Mouse (Mus musculus) limb, embryonic 10.5 days (tissue): ENCODE results near the gene Pot1a. TPM values are rescaled to one million over a fixed set of nuclear protein-coding genes. Genes with fewer than 3 reads are reported as not detected.
A peak's percentile ranks its signal among the peaks of the same experiment; 100 is the strongest.

Source experiments
- DNase-seq: peaks from one replicate; pipeline ENCODE4 v3.0.0-alpha.2; 2017; ENCODE audit warnings: low spot score
- H3K27ac ChIP-seq: fragments of 300-500 bp; sonication (generic); 2 replicates; pipeline ENCODE4 v1.5.1; 2016; ENCODE audit warnings: mild to moderate bottlenecking
- H3K27me3 ChIP-seq: fragments of 300-500 bp; sonication (generic); 2 replicates; pipeline ENCODE4 v1.6.1; 2016; ENCODE audit warnings: low read depth, mild to moderate bottlenecking; ENCODE audit not compliant: poor library complexity, severe bottlenecking
- H3K36me3 ChIP-seq: fragments of 300-500 bp; sonication (generic); 2 replicates; pipeline ENCODE4 v1.6.1; 2016; ENCODE audit warnings: mild to moderate bottlenecking, moderate library complexity
- H3K4me1 ChIP-seq: fragments of 300-500 bp; sonication (generic); 2 replicates; pipeline ENCODE4 v1.6.1; 2016
- H3K4me3 ChIP-seq: fragments of 300-500 bp; sonication (generic); 2 replicates; pipeline ENCODE4 v1.5.1; 2016; ENCODE audit warnings: mild to moderate bottlenecking, moderate library complexity
- H3K9me3 ChIP-seq: fragments of 300-500 bp; sonication (generic); replicated peaks from 2 replicates; pipeline ENCODE4 v1.6.1; 2016; ENCODE audit warnings: mild to moderate bottlenecking
- WGBS: fragments of 180-500 bp; shearing (Covaris S2); methylation state at CpG from one replicate; pipeline ENCODE4 v1.1.7; 2016; 5-methylcytosine and 5-hydroxymethylcytosine counted together
- polyA plus RNA-seq: library from polyadenylated mRNA; unstranded; fragments of >200 nt; fragmentation: Nextera tagmentation; extraction: Ambion mirVana; gene quantifications from 2 replicates; pipeline ENCODE4 v1.2.1, GENCODE M21; 2016

Gene Pot1a
- 38.8 and 41.0 TPM in 2 replicates for polyA plus RNA-seq

GRCm38 (mm10) chr6:25808806-25809495 is at the start of gene Pot1a:
Gene Pot1a, minus strand, starts transcription at chr6:25809246.
- Histone ChIP-seq H3K27me3 (no peaks in the 10 kb centered on the region), H3K27ac (peak within 1 kb of the TSS; percentile 91), H3K4me3 (peak within 1 kb of the TSS; percentile 67), H3K9me3 (no peaks in the 10 kb centered on the region), H3K36me3 (peaks cover 17% of the 10 kb centered on the region), H3K4me1 (peaks cover 14% of the 10 kb centered on the region)
- peak; percentile 98 for DNase-seq
- WGBS, result under 1% methylated on average over 34 of the region's 34 CpGs

- no peaks in the 10 kb centered on the region for H3K9me3 ChIP-seq
- 53% methylated on average over 2 of the region's 2 CpGs for whole genome bisulfite sequencing
- no peak overlapping the region for H3K27ac ChIP-seq
- DNase-seq, result no peak
- H3K4me1 ChIP-seq, result no peaks in the 10 kb centered on the region
- H3K4me3 ChIP-seq, result no peak overlapping the region
- H3K27me3 ChIP-seq, result no peaks in the 10 kb centered on the region
- H3K36me3 ChIP-seq, result no peaks in the 10 kb centered on the region
Measured at GRCm38 (mm10) chr6:25836261-25836660, 27.2 kb upstream of the Pot1a start.

- Histone ChIP-seq H3K4me3 (no peak overlapping the region), H3K4me1 (peaks cover 14% of the 10 kb centered on the region), H3K9me3 (no peaks in the 10 kb centered on the region), H3K27ac (no peak overlapping the region), H3K27me3 (no peaks in the 10 kb centered on the region), H3K36me3 (peaks cover 29% of the 10 kb centered on the region)
- WGBS, result 91% methylated on average over 3 of the region's 3 CpGs
- no peak for DNase-seq
Measured at GRCm38 (mm10) chr6:25806021-25806420, 3.0 kb downstream of the Pot1a start.

GRCm38 (mm10) chr6:25802269-25802668 is 6.8 kb downstream of the Pot1a start:
- Histone ChIP-seq H3K9me3 (no peaks in the 10 kb centered on the region), H3K27ac (no peak overlapping the region), H3K36me3 (peaks cover 49% of the 10 kb centered on the region), H3K4me1 (peaks cover 2% of the 10 kb centered on the region), H3K4me3 (no peak overlapping the region), H3K27me3 (no peaks in the 10 kb centered on the region)
- no peak for DNase-seq
- 96% methylated on average over 3 of the region's 3 CpGs for WGBS

- no peak for DNase-seq
- Histone ChIP-seq H3K4me1 (no peaks in the 10 kb centered on the region), H3K36me3 (peaks cover 58% of the 10 kb centered on the region), H3K27me3 (no peaks in the 10 kb centered on the region), H3K27ac (no peak overlapping the region), H3K4me3 (no peak overlapping the region), H3K9me3 (no peaks in the 10 kb centered on the region)
- WGBS, result 89% methylated on average over 6 of the region's 6 CpGs
Measured at GRCm38 (mm10) chr6:25801230-25801629, 7.8 kb downstream of the Pot1a start.

GRCm38 (mm10) chr6:25768238-25768637 is 40.8 kb downstream of the Pot1a start:
- Histone ChIP-seq H3K27ac (no peak overlapping the region), H3K36me3 (peaks cover 71% of the 10 kb centered on the region), H3K4me1 (no peaks in the 10 kb centered on the region), H3K27me3 (no peaks in the 10 kb centered on the region), H3K4me3 (no peak overlapping the region), H3K9me3 (no peaks in the 10 kb centered on the region)
- 91% methylated on average over 3 of the region's 3 CpGs for WGBS
- no peak for DNase-seq

GRCm38 (mm10) chr6:25767552-25767951 is 41.5 kb downstream of the Pot1a start:
- no peaks in the 10 kb centered on the region for H3K4me1 ChIP-seq
- whole genome bisulfite sequencing, result 91% methylated on average over 8 of the region's 8 CpGs

GRCm38 (mm10) chr6:25767073-25767472 is 42.0 kb downstream of the Pot1a start:
- peaks cover 77% of the 10 kb centered on the region for H3K36me3 ChIP-seq
- H3K4me3 ChIP-seq, result no peak overlapping the region
- no peaks in the 10 kb centered on the region for H3K4me1 ChIP-seq
- H3K27ac ChIP-seq, result no peak overlapping the region
- no peaks in the 10 kb centered on the region for H3K27me3 ChIP-seq
- WGBS, result 81% methylated on average over 7 of the region's 7 CpGs
- no peaks in the 10 kb centered on the region for H3K9me3 ChIP-seq
- no peak for DNase-seq

More at GRCm38 (mm10) chr6:25767552-25767951, 41.5 kb downstream of the Pot1a start:
- H3K27me3 ChIP-seq, result no peaks in the 10 kb centered on the region
- no peak overlapping the region for H3K27ac ChIP-seq
- H3K36me3 ChIP-seq, result peaks cover 76% of the 10 kb centered on the region
- no peaks in the 10 kb centered on the region for H3K9me3 ChIP-seq
- H3K4me3 ChIP-seq, result no peak overlapping the region
- no peak for DNase-seq

GRCm38 (mm10) chr6:25766283-25766682 is 42.8 kb downstream of the Pot1a start:
- Histone ChIP-seq H3K9me3 (no peaks in the 10 kb centered on the region), H3K27ac (no peak overlapping the region), H3K36me3 (peaks cover 80% of the 10 kb centered on the region), H3K4me3 (no peak overlapping the region), H3K4me1 (no peaks in the 10 kb centered on the region), H3K27me3 (no peaks in the 10 kb centered on the region)
- WGBS, result 89% methylated on average over 10 of the region's 10 CpGs
- no peak for DNase-seq

GRCm38 (mm10) chr6:25752651-25753050 is 56.4 kb downstream of the Pot1a start:
- peaks cover 65% of the 10 kb centered on the region for H3K36me3 ChIP-seq
- WGBS, result 95% methylated on average over 1 of the region's 1 CpGs

GRCm38 (mm10) chr6:25736533-25736932 is 72.5 kb downstream of the Pot1a start:
- H3K4me1 ChIP-seq, result no peaks in the 10 kb centered on the region
- DNase-seq, result no peak

More at GRCm38 (mm10) chr6:25752651-25753050, 56.4 kb downstream of the Pot1a start:
- H3K27me3 ChIP-seq, result no peaks in the 10 kb centered on the region
- no peak overlapping the region for H3K27ac ChIP-seq
- H3K4me3 ChIP-seq, result no peak overlapping the region
- H3K4me1 ChIP-seq, result no peaks in the 10 kb centered on the region
- no peaks in the 10 kb centered on the region for H3K9me3 ChIP-seq
- DNase-seq, result no peak

GRCm38 (mm10) chr6:25726560-25726959 is 82.5 kb downstream of the Pot1a start:
- no peak overlapping the region for H3K27ac ChIP-seq
- DNase-seq, result no peak
- H3K4me1 ChIP-seq, result no peaks in the 10 kb centered on the region
- WGBS, result 93% methylated on average over 1 of the region's 1 CpGs
- H3K36me3 ChIP-seq, result no peaks in the 10 kb centered on the region
- H3K27me3 ChIP-seq, result no peaks in the 10 kb centered on the region
- no peaks in the 10 kb centered on the region for H3K9me3 ChIP-seq
- H3K4me3 ChIP-seq, result no peak overlapping the region

More at GRCm38 (mm10) chr6:25736533-25736932, 72.5 kb downstream of the Pot1a start:
- no peak overlapping the region for H3K4me3 ChIP-seq
- no peaks in the 10 kb centered on the region for H3K9me3 ChIP-seq
- no peaks in the 10 kb centered on the region for H3K36me3 ChIP-seq
- no peak overlapping the region for H3K27ac ChIP-seq
- no peaks in the 10 kb centered on the region for H3K27me3 ChIP-seq

- 20% methylated on average over 2 of the region's 2 CpGs for WGBS
Measured at GRCm38 (mm10) chr6:25710601-25711000, 98.4 kb downstream of the Pot1a start.

More at GRCm38 (mm10) chr6:25710601-25711000, 98.4 kb downstream of the Pot1a start:
- H3K36me3 ChIP-seq, result no peaks in the 10 kb centered on the region
- no peak for DNase-seq
- H3K4me1 ChIP-seq, result no peaks in the 10 kb centered on the region
- no peak overlapping the region for H3K4me3 ChIP-seq
- no peaks in the 10 kb centered on the region for H3K9me3 ChIP-seq
- no peaks in the 10 kb centered on the region for H3K27me3 ChIP-seq
- no peak overlapping the region for H3K27ac ChIP-seq
